Mouse (Mus musculus) forebrain, embryonic 13.5 days (tissue): ENCODE results near the gene 1810009A15Rik. TPM values are rescaled to one million over a fixed set of nuclear protein-coding genes. Genes with fewer than 3 reads are reported as not detected.

Source experiments
- ATAC-seq: fragments of 200-750 bp; cut with Nextera tagmentation; 2 replicates; pipeline ENCODE4 v1.8.0; 2017
- H3K27ac ChIP-seq: fragments of 300-500 bp; sonication (generic); 2 replicates; pipeline ENCODE4 v1.5.1; 2015; ENCODE audit warnings: inconsistent platforms, mild to moderate bottlenecking, moderate library complexity
- H3K27me3 ChIP-seq: fragments of 300-500 bp; sonication (generic); 2 replicates; pipeline ENCODE4 v1.6.1; 2015; ENCODE audit warnings: mild to moderate bottlenecking, inconsistent platforms
- H3K36me3 ChIP-seq: fragments of 300-500 bp; sonication (generic); 2 replicates; pipeline ENCODE4 v1.6.1; 2015; ENCODE audit warnings: mild to moderate bottlenecking, inconsistent platforms; ENCODE audit not compliant: poor library complexity, severe bottlenecking
- H3K4me1 ChIP-seq: fragments of 300-500 bp; sonication (generic); 2 replicates; pipeline ENCODE4 v1.6.1; 2015; ENCODE audit warnings: inconsistent platforms
- H3K4me2 ChIP-seq: fragments of 300-500 bp; sonication (generic); 2 replicates; pipeline ENCODE4 v1.6.1; 2015; ENCODE audit warnings: inconsistent platforms, mild to moderate bottlenecking, moderate library complexity
- H3K4me3 ChIP-seq: fragments of 300-500 bp; sonication (generic); 2 replicates; pipeline ENCODE4 v1.5.1; 2015; ENCODE audit warnings: mild to moderate bottlenecking, inconsistent platforms
- H3K9ac ChIP-seq: fragments of 300-500 bp; sonication (generic); 2 replicates; pipeline ENCODE4 v1.6.1; 2015; ENCODE audit warnings: mild to moderate bottlenecking, inconsistent platforms
- H3K9me3 ChIP-seq: fragments of 300-500 bp; sonication (generic); replicated peaks from 2 replicates; pipeline ENCODE4 v1.6.1; 2016; ENCODE audit warnings: inconsistent platforms
- WGBS: fragments of 180-500 bp; shearing (Covaris S2); methylation state at CpG from one replicate; pipeline ENCODE4 v1.1.7; 2015; 5-methylcytosine and 5-hydroxymethylcytosine counted together
- polyA plus RNA-seq: library from polyadenylated mRNA; unstranded; fragments of >200 nt; fragmentation: Nextera tagmentation; extraction: Ambion mirVana; gene quantifications from 2 replicates; pipeline ENCODE4 v1.2.1, GENCODE M21; 2015

The 1810009A15Rik gene
- polyA plus RNA-seq = 92.5 and 97.7 TPM in 2 replicates

- Histone ChIP-seq H3K27ac (peak within 1 kb of the TSS; percentile 87), H3K27me3 (no peaks in the 10 kb centered on the region), H3K36me3 (peaks cover 14% of the 10 kb centered on the region), H3K9me3 (no peaks in the 10 kb centered on the region), H3K4me1 (peaks cover 27% of the 10 kb centered on the region), H3K4me2 (peak within 1 kb of the TSS; percentile 80), H3K9ac (peak within 1 kb of the TSS; percentile 83), H3K4me3 (peak within 1 kb of the TSS; percentile 65)
- WGBS = under 1% methylated on average over 58 of the region's 58 CpGs
- ATAC-seq = peak; percentile 97
These were observed at the start of gene 1810009A15Rik, which contains the start of gene Gm49416 for GRCm38 (mm10) chr19:8888511-8889385. Gene 1810009A15Rik (plus strand): TSS chr19:8888853. Gene Gm49416 (plus strand): TSS chr19:8888926.

- H3K4me3 ChIP-seq = peak within 1 kb of the TSS; percentile 65
- peak; percentile 79 for ATAC-seq
- H3K27ac ChIP-seq = peak within 1 kb of the TSS; percentile 99
- peaks cover 29% of the 10 kb centered on the region for H3K36me3 ChIP-seq
- peak within 1 kb of the TSS; percentile 90 for H3K9ac ChIP-seq
- WGBS = 32% methylated on average over 11 of the region's 11 CpGs
- peaks cover 27% of the 10 kb centered on the region for H3K4me1 ChIP-seq
- H3K27me3 ChIP-seq = no peaks in the 10 kb centered on the region
- H3K4me2 ChIP-seq = peak within 1 kb of the TSS; percentile 83
- no peaks in the 10 kb centered on the region for H3K9me3 ChIP-seq
These were observed 49.3 kb upstream of the 1810009A15Rik start, which contains the start of gene Gng3 for GRCm38 (mm10) chr19:8839103-8839907. Gene Gng3 (minus strand): TSS chr19:8839194.

GRCm38 (mm10) chr19:8839908-8840791 lies 48.5 kb upstream of the 1810009A15Rik start:
- WGBS = 18% methylated on average over 29 of the region's 29 CpGs
- no peaks in the 10 kb centered on the region for H3K27me3 ChIP-seq
- no peaks in the 10 kb centered on the region for H3K9me3 ChIP-seq
- peak overlapping the region; percentile 83 for H3K4me2 ChIP-seq
- H3K4me3 ChIP-seq = peak overlapping the region; percentile 65
- H3K36me3 ChIP-seq = peaks cover 23% of the 10 kb centered on the region
- ATAC-seq = peak; percentile 50
- H3K4me1 ChIP-seq = peaks cover 27% of the 10 kb centered on the region
- H3K9ac ChIP-seq = peak overlapping the region; percentile 90
- H3K27ac ChIP-seq = peak overlapping the region; percentile 99

GRCm38 (mm10) chr19:8841012-8841411 lies 47.6 kb upstream of the 1810009A15Rik start:
- peak overlapping the region; percentile 83 for H3K4me2 ChIP-seq
- peak overlapping the region; percentile 65 for H3K4me3 ChIP-seq
- no peaks in the 10 kb centered on the region for H3K9me3 ChIP-seq
- peaks cover 27% of the 10 kb centered on the region for H3K4me1 ChIP-seq
- ATAC-seq = no peak
- H3K9ac ChIP-seq = peak overlapping the region; percentile 90
- H3K27ac ChIP-seq = no peak overlapping the region; the same call in 1 of the 2 replicates
- H3K27me3 ChIP-seq = no peaks in the 10 kb centered on the region
- WGBS = 87% methylated on average over 7 of the region's 7 CpGs
- peaks cover 24% of the 10 kb centered on the region for H3K36me3 ChIP-seq

GRCm38 (mm10) chr19:8842961-8843360 lies 45.7 kb upstream of the 1810009A15Rik start:
- no peaks in the 10 kb centered on the region for H3K9me3 ChIP-seq
- 83% methylated on average over 6 of the region's 6 CpGs for WGBS
- no peak overlapping the region for H3K4me2 ChIP-seq
- no peak overlapping the region for H3K27ac ChIP-seq
- no peak for ATAC-seq
- peaks cover 27% of the 10 kb centered on the region for H3K4me1 ChIP-seq
- no peak overlapping the region for H3K4me3 ChIP-seq
- peak overlapping the region; percentile 46; the same call in 1 of the 2 replicates for H3K9ac ChIP-seq
- H3K27me3 ChIP-seq = no peaks in the 10 kb centered on the region
- H3K36me3 ChIP-seq = peaks cover 40% of the 10 kb centered on the region

- H3K36me3 ChIP-seq = peaks cover 50% of the 10 kb centered on the region
- no peaks in the 10 kb centered on the region for H3K9me3 ChIP-seq
- no peak overlapping the region for H3K4me2 ChIP-seq
- no peak overlapping the region for H3K9ac ChIP-seq
- H3K4me1 ChIP-seq = peaks cover 17% of the 10 kb centered on the region
- ATAC-seq = no peak
- 69% methylated on average over 5 of the region's 5 CpGs for WGBS
- no peak overlapping the region for H3K27ac ChIP-seq
- no peaks in the 10 kb centered on the region for H3K27me3 ChIP-seq
- no peak overlapping the region for H3K4me3 ChIP-seq
These were observed 44.1 kb upstream of the 1810009A15Rik start for GRCm38 (mm10) chr19:8844371-8845129.

- Histone ChIP-seq H3K9me3 (no peaks in the 10 kb centered on the region), H3K4me2 (no peak overlapping the region), H3K4me1 (0 out of 2 replicates have a peak, but pooled peaks cover 3% of the 10 kb centered on the region), H3K9ac (no peak overlapping the region), H3K27me3 (no peaks in the 10 kb centered on the region), H3K36me3 (peaks cover 40% of the 10 kb centered on the region), H3K4me3 (no peak overlapping the region), H3K27ac (no peak overlapping the region)
- WGBS = 70% methylated on average over 5 of the region's 5 CpGs
- ATAC-seq = no peak
These were observed 40.3 kb upstream of the 1810009A15Rik start for GRCm38 (mm10) chr19:8848356-8848755.

- no peaks in the 10 kb centered on the region for H3K27me3 ChIP-seq
- peak within 1 kb of the TSS; percentile 8; the same call in 1 of the 2 replicates for H3K9ac ChIP-seq
- no peaks in the 10 kb centered on the region for H3K9me3 ChIP-seq
- 0 out of 2 replicates have a peak, but pooled peaks cover 3% of the 10 kb centered on the region for H3K4me1 ChIP-seq
- H3K27ac ChIP-seq = no peak within 1 kb of the TSS
- 36% methylated on average over 7 of the region's 7 CpGs for WGBS
- no peak within 1 kb of the TSS for H3K4me2 ChIP-seq
- ATAC-seq = no peak
- peaks cover 35% of the 10 kb centered on the region for H3K36me3 ChIP-seq
- H3K4me3 ChIP-seq = no peak within 1 kb of the TSS
These were observed 38.2 kb upstream of the 1810009A15Rik start, which contains the start of gene Lrrn4cl for GRCm38 (mm10) chr19:8850402-8850901. Gene Lrrn4cl (plus strand): TSS chr19:8850768.

GRCm38 (mm10) chr19:8851639-8852038 lies 37.0 kb upstream of the 1810009A15Rik start:
- H3K36me3 ChIP-seq = peaks cover 24% of the 10 kb centered on the region
- WGBS = 47% methylated on average over 7 of the region's 7 CpGs
- H3K4me2 ChIP-seq = no peak overlapping the region
- ATAC-seq = no peak
- no peaks in the 10 kb centered on the region for H3K9me3 ChIP-seq
- no peak overlapping the region for H3K9ac ChIP-seq
- H3K4me3 ChIP-seq = no peak overlapping the region
- H3K4me1 ChIP-seq = 0 out of 2 replicates have a peak, but pooled peaks cover 3% of the 10 kb centered on the region
- no peaks in the 10 kb centered on the region for H3K27me3 ChIP-seq
- H3K27ac ChIP-seq = no peak overlapping the region

GRCm38 (mm10) chr19:8852236-8852928 lies 36.3 kb upstream of the 1810009A15Rik start:
- H3K27me3 ChIP-seq = no peaks in the 10 kb centered on the region
- no peak overlapping the region for H3K27ac ChIP-seq
- H3K4me3 ChIP-seq = no peak overlapping the region
- peaks cover 16% of the 10 kb centered on the region for H3K36me3 ChIP-seq
- ATAC-seq = no peak
- H3K9me3 ChIP-seq = no peaks in the 10 kb centered on the region
- no peak overlapping the region for H3K9ac ChIP-seq
- H3K4me2 ChIP-seq = no peak overlapping the region
- 67% methylated on average over 10 of the region's 10 CpGs for WGBS
- H3K4me1 ChIP-seq = 0 out of 2 replicates have a peak, but pooled peaks cover 3% of the 10 kb centered on the region
